Mouse (Mus musculus) urinary bladder, adult 2 months (tissue): ENCODE measurements around the gene Gm3604. TPM values are rescaled to one million over a fixed set of nuclear protein-coding genes. Genes with fewer than 3 reads are reported as not detected.
"Not testable (repeated sequence)": the region's sequence is repeated elsewhere in the genome, so short reads cannot be mapped to it uniquely, and the experiment has no call there.

Experiments used
- DNase-seq: peaks from one replicate; pipeline ENCODE4 v3.0.0; 2022; ENCODE audit warnings: low spot score
- polyA plus RNA-seq: library from polyadenylated mRNA; depleted of rRNA; stranded (reverse); fragments of >200 nt; gene quantifications from 2 replicates; pipeline ENCODE4 v1.2.3, GENCODE M21; 2012; rRNA removed

Gene Gm3604
- 3.1 and 3.2 TPM in 2 replicates for polyA plus RNA-seq

GRCm38 (mm10) chr13:62382952-62383351, at the start of gene Gm3604:
TSS of gene Gm3604 (minus strand) at chr13:62383177.
- peak; percentile 27 for DNase-seq

GRCm38 (mm10) chr13:62399206-62399605, 16.2 kb upstream of the Gm3604 start:
- not testable (repeated sequence) for DNase-seq

GRCm38 (mm10) chr13:62390076-62390620, 7.2 kb upstream of the Gm3604 start:
- not testable (repeated sequence) for DNase-seq

GRCm38 (mm10) chr13:62331786-62332185, 51.2 kb downstream of the Gm3604 start:
- DNase-seq = no peak

GRCm38 (mm10) chr13:62331381-62331780, 51.6 kb downstream of the Gm3604 start:
- DNase-seq = no peak

Other genes with a start within 250 kb of the Gm3604 start
- gene Gm49359, start 83.7 kb upstream of the Gm3604 start, polyA plus RNA-seq = 7.8 and 8.0 TPM in 2 replicates
- not detected in 2 replicates for gene Zfp935, start 175.3 kb upstream of the Gm3604 start, polyA plus RNA-seq
- 10.9 and 12.0 TPM in 2 replicates for gene Zfp934, start 188.0 kb upstream of the Gm3604 start, polyA plus RNA-seq
- 5.8 and 5.9 TPM in 2 replicates for gene 6720489N17Rik, start 241.0 kb upstream of the Gm3604 start, polyA plus RNA-seq